Mouse (Mus musculus) urinary bladder, postnatal 14 days (tissue): ENCODE results near the gene Sec24d.

Experiments used
- DNase-seq: peaks from one replicate; pipeline ENCODE4 v3.0.0; 2021; ENCODE audit warnings: low spot score

The Sec24d gene

DNA sequence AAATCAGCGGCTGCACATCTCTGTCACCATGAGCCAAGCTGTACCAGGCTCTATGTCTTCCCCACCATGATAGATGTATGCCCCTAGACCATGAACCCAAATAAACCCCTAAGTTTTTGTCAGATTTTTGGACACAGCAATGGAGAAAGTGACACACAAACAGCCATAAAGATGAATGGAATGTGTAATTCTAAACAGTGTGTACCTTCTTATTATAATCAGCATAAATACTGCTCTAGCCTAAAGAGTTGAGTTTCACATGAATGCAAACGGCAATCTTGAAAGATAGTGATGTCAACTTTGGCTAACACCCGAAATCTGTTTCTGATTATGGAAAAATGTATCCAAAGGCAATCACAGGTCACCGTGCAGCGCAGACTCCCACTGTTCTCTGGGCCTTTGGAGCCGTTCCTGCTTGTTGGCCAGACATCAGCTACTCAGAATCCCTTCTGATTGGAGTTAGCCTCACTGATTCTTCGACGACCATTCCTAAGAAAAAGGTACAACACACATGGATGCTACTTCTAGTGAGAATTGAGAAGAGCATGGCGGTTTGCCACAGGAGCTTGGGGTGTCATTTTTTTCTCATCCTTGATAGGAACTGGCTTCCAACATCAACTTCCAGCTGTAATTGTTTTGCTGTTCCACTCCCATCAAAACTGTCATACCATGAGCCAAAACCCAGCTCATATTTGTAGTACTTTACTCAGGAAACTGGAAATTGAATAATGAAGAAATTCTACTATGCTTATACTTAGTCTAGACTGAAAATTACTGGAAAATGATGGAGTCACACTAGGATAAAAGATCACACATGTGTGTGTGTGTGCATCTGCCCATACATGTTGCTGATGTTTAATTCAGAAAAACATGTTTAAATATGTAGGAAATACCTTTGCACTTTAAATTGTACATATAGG is 130.6 kb downstream of the Sec24d start:
- DNase-seq, result no peak

- DNase-seq, result no peak
These were observed 137.7 kb downstream of the Sec24d start for GRCm38 (mm10) chr3:123404945-123405344.

DNA sequence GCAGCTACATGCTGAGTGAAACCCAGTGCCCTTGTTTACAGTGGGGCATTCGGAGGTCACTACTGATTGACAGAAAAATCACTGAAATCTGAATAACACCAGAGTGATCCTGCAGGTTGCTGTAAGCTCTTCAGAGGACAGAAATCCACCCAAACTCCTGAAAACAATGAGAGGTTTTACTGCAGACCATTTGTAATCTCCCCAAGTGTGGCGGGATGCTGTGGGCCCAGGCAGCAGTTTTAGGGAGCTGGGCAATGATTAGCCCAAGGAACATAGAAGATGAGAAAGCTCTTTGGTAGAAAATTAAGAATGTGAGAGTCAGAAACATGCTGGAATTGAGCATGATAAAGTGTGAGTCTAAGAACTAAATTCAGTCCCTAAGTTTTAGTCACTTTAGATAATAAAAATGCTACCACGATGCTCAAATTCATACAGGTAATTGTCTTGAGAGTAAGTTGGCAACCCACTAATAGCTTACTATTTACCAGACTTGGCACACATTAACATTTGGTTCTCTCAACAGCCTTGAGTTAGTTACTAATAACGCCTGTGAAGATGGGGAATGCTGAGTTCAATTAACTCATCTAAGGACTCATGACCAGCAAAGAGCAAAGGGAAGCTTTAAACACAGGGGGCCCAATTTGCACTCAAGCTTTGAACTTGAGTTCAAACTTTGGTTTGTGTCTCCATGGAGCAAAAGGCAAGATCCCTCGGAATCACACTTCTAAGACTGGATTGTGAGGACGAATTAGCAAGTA is 144.7 kb downstream of the Sec24d start:
- no peak for DNase-seq

GRCm38 (mm10) chr3:123413173-123413572 is 145.9 kb downstream of the Sec24d start:
- no peak for DNase-seq
